In the genomic region with DNA sequence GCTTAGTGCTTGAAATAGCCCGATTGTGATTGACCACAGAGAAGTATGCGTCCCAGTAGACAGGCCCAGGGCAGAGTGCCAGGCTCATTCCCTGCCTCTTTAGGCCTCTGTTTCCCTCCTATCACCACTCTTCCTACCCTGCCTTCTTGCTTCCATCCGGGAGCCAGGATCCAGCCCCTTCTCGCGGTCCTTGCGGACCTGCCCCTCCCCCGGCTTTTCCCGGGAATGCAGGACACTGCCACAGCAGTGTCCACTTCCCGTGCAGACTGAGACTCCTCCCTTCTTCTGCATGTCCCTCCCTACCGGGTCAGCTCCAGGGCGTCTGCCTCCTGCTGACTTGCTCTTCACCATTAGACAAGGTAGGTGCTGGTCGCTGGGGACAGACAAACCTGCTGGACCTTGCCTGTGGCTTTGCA, we compare ENCODE assay signal across 8 mouse cellular contexts. TPM values are rescaled to one million over a fixed set of nuclear protein-coding genes. Genes with fewer than 3 reads are reported as not detected.
A peak's percentile ranks its signal among the peaks of the same experiment; 100 is the strongest.
DNase-seq lines count a peak whose midpoint lies in the region; ATAC-seq and TF ChIP-seq lines count a peak whose summit lies in the region.

No protein-coding gene starts in this region.

- H3K27ac ChIP-seq in forebrain, embryonic 10.5 days: peak overlapping the region; percentile 2; the same call in 1 of the 2 replicates
- H3K27ac ChIP-seq in forebrain, embryonic 16.5 days (ENCODE audit: low read length): no peak overlapping the region
- peak overlapping the region; percentile 90 for H3K27ac ChIP-seq in liver, postnatal 0 days (ENCODE audit: low read depth)
- H3K27ac ChIP-seq in testis, adult 2 months (ENCODE audit: control insufficient read depth, insufficient read depth, low read depth, low read length): peak overlapping the region; percentile 57; the same call in 1 of the 2 replicates

- TF ChIP-seq POLR2A in testis, adult 2 months (IDR thresholded peaks at IDR 0.05; ENCODE audit: control insufficient read depth, low read depth, low read length): peak; percentile 60

- DNase-seq in forebrain, embryonic 10.5 days (ENCODE audit: extremely low spot score, low spot score): no peak
- DNase-seq in gastrocnemius, postnatal 36 days: peak; percentile 22 to 38
- DNase-seq in kidney, adult 18-20 months: peak; percentile 78
- DNase-seq in liver, postnatal 0 days: peak; percentile 76
- DNase-seq in thymus, postnatal 4 days: no peak
- DNase-seq in spleen, adult 18-20 months: no peak

- peaks cover 29% of the 10 kb centered on the region for H3K4me1 ChIP-seq in forebrain, embryonic 10.5 days
- no peaks in the 10 kb centered on the region for H3K4me1 ChIP-seq in forebrain, embryonic 16.5 days (replicated peaks; ENCODE audit: control insufficient read depth, insufficient read depth, low read length)
- H3K4me1 ChIP-seq in liver, postnatal 0 days (ENCODE audit: insufficient read depth): peaks cover 46% of the 10 kb centered on the region
- peaks cover 2% of the 10 kb centered on the region for H3K4me1 ChIP-seq in testis, adult 2 months (ENCODE audit: control insufficient read depth, insufficient read depth, low read length)

- no peak overlapping the region for H3K4me3 ChIP-seq in forebrain, embryonic 10.5 days
- no peak overlapping the region for H3K4me3 ChIP-seq in forebrain, embryonic 16.5 days (replicated peaks; ENCODE audit: low read length)
- peak overlapping the region; percentile 28 for H3K4me3 ChIP-seq in liver, postnatal 0 days (ENCODE audit: low read depth, low read length)
- no peak overlapping the region; the same call in 1 of the 2 replicates for H3K4me3 ChIP-seq in testis, adult 2 months (ENCODE audit: control insufficient read depth, low read depth, low read length)

- H3K9ac ChIP-seq in forebrain, embryonic 16.5 days (replicated peaks; ENCODE audit: low read depth, low read length): no peak overlapping the region
- H3K9ac ChIP-seq in liver, postnatal 0 days (replicated peaks): peak overlapping the region; percentile 37

- H3K27me3 ChIP-seq in forebrain, embryonic 10.5 days (ENCODE audit: poor library complexity, severe bottlenecking): no peaks in the 10 kb centered on the region
- H3K27me3 ChIP-seq in forebrain, embryonic 16.5 days (replicated peaks; ENCODE audit: control insufficient read depth, insufficient read depth, low read length): no peaks in the 10 kb centered on the region
- no peaks in the 10 kb centered on the region for H3K27me3 ChIP-seq in liver, postnatal 0 days (ENCODE audit: insufficient read depth, low read length)
- H3K27me3 ChIP-seq in testis, adult 2 months (ENCODE audit: control insufficient read depth, insufficient read depth, low read length): no peaks in the 10 kb centered on the region

- H3K4me2 ChIP-seq in forebrain, embryonic 16.5 days (ENCODE audit: low read length): no peak overlapping the region
- peak overlapping the region; percentile 58 for H3K4me2 ChIP-seq in liver, postnatal 0 days (ENCODE audit: low read depth, low read length)

- H3K36me3 ChIP-seq in forebrain, embryonic 10.5 days (replicated peaks): no peaks in the 10 kb centered on the region
- H3K36me3 ChIP-seq in forebrain, embryonic 16.5 days (ENCODE audit: control insufficient read depth, insufficient read depth): no peaks in the 10 kb centered on the region
- H3K36me3 ChIP-seq in liver, postnatal 0 days (replicated peaks; ENCODE audit: insufficient read depth, low read length): no peaks in the 10 kb centered on the region
- no peaks in the 10 kb centered on the region for H3K36me3 ChIP-seq in testis, adult 2 months (ENCODE audit: control insufficient read depth, insufficient read depth, low read length)

- no peak for ATAC-seq in forebrain, embryonic 16.5 days
- peak; percentile 81 for ATAC-seq in liver, postnatal 0 days

- intact Hi-C loops in gastrocnemius, postnatal 36 days (cut with DNase I): loop anchor here (5.0 kb wide), 1 partner anchor 36 kb away; a partner anchor contains a TSS

- no peaks in the 10 kb centered on the region for H3K9me3 ChIP-seq in forebrain, embryonic 10.5 days
- H3K9me3 ChIP-seq in forebrain, embryonic 16.5 days (ENCODE audit: control insufficient read depth, low read length): no peaks in the 10 kb centered on the region
- no peaks in the 10 kb centered on the region for H3K9me3 ChIP-seq in liver, postnatal 0 days (ENCODE audit: low read length)

- TF ChIP-seq EP300 in liver, postnatal 0 days (IDR thresholded peaks at IDR 0.05; ENCODE audit: low read depth): no peak

- WGBS in forebrain, embryonic 10.5 days: 26% methylated on average over 12 of the region's 12 CpGs
- WGBS in forebrain, embryonic 16.5 days: 20% methylated on average over 12 of the region's 12 CpGs
- 57% methylated on average over 12 of the region's 12 CpGs for WGBS in liver, postnatal 0 days (ENCODE audit: insufficient replicate concordance)

- TF ChIP-seq CTCF in liver, postnatal 0 days (IDR thresholded peaks at IDR 0.05; ENCODE audit: low read depth): no peak
- no peak for TF ChIP-seq CTCF in testis, adult 2 months (IDR thresholded peaks at IDR 0.05; ENCODE audit: control insufficient read depth, insufficient read depth, insufficient replicate concordance, low read depth, low read length)

RNA-seq across cellular contexts. Expression of a gene that starts 3.4 kb away (rescaled TPM):
- 1.9 and 2.1 TPM in 2 replicates for polyA plus RNA-seq in forebrain, embryonic 10.5 days (2016; fragmentation: Nextera tagmentation; extraction: Ambion mirVana)
- polyA plus RNA-seq in forebrain, embryonic 16.5 days (2015; fragmentation: Nextera tagmentation; extraction: Ambion mirVana): 8.6 and 8.9 TPM in 2 replicates
- total RNA-seq in gastrocnemius, postnatal 36 days (2021): 10 to 100 TPM; 43.3 to 47.6 TPM
- 112 and 113 TPM in 2 replicates for polyA plus RNA-seq in liver, postnatal 0 days (2015; fragmentation: Nextera tagmentation; extraction: Ambion mirVana)
- polyA plus RNA-seq in testis, adult 2 months (2012; rRNA removed): 8.2 and 12.8 TPM in 2 replicates

RNA-seq across cellular contexts. Expression of a gene that starts 33.0 kb away (rescaled TPM):
- polyA plus RNA-seq in forebrain, embryonic 10.5 days (2016; fragmentation: Nextera tagmentation; extraction: Ambion mirVana): 803 and 810 TPM in 2 replicates
- polyA plus RNA-seq in forebrain, embryonic 16.5 days (2015; fragmentation: Nextera tagmentation; extraction: Ambion mirVana): 538 and 575 TPM in 2 replicates
- 100 to 1,000 TPM; 122 to 124 TPM for total RNA-seq in gastrocnemius, postnatal 36 days (2021)
- polyA plus RNA-seq in liver, postnatal 0 days (2015; fragmentation: Nextera tagmentation; extraction: Ambion mirVana): 164 and 168 TPM in 2 replicates
- polyA plus RNA-seq in testis, adult 2 months (2012; rRNA removed): 208 and 217 TPM in 2 replicates

RNA-seq across cellular contexts. Expression of a gene that starts 33.1 kb away (rescaled TPM):
- 15.8 and 16.6 TPM in 2 replicates for polyA plus RNA-seq in forebrain, embryonic 10.5 days (2016; fragmentation: Nextera tagmentation; extraction: Ambion mirVana)
- polyA plus RNA-seq in forebrain, embryonic 16.5 days (2015; fragmentation: Nextera tagmentation; extraction: Ambion mirVana): 9.5 and 10.2 TPM in 2 replicates
- 10 to 100 TPM; 11.4 to 12.0 TPM for total RNA-seq in gastrocnemius, postnatal 36 days (2021)
- polyA plus RNA-seq in liver, postnatal 0 days (2015; fragmentation: Nextera tagmentation; extraction: Ambion mirVana): 9.3 and 12.1 TPM in 2 replicates
- 4.8 and 6.2 TPM in 2 replicates for polyA plus RNA-seq in testis, adult 2 months (2012; rRNA removed)

RNA-seq across cellular contexts. Expression of a gene that starts 37.7 kb away (rescaled TPM):
- polyA plus RNA-seq in forebrain, embryonic 10.5 days (2016; fragmentation: Nextera tagmentation; extraction: Ambion mirVana): 44.0 and 44.9 TPM in 2 replicates
- 95.4 and 96.8 TPM in 2 replicates for polyA plus RNA-seq in forebrain, embryonic 16.5 days (2015; fragmentation: Nextera tagmentation; extraction: Ambion mirVana)
- total RNA-seq in gastrocnemius, postnatal 36 days (2021): 100 to 1,000 TPM in 1 of 2 experiments, 10 to 100 TPM in 1; 99.7 to 116 TPM
- 14.8 and 17.3 TPM in 2 replicates for polyA plus RNA-seq in liver, postnatal 0 days (2015; fragmentation: Nextera tagmentation; extraction: Ambion mirVana)
- 18.3 and 26.7 TPM in 2 replicates for polyA plus RNA-seq in testis, adult 2 months (2012; rRNA removed)

Comparison
In these comparisons a context has a peak if more than half of its experiments do, and no peak if none do; other contexts are left out.
1. DNase-seq: peak in gastrocnemius, postnatal 36 days (2 of 2), kidney, adult 18-20 months (single experiment) and liver, postnatal 0 days (single experiment); none in forebrain, embryonic 10.5 days (single experiment), thymus, postnatal 4 days (single experiment) and spleen, adult 18-20 months (0 of 2).